Mouse (Mus musculus) lung, embryonic 16.5 days (tissue): ENCODE results near the gene Vcan. TPM values are rescaled to one million over a fixed set of nuclear protein-coding genes. Genes with fewer than 3 reads are reported as not detected.

Experiments
- ATAC-seq: fragments of 200-750 bp; cut with Nextera tagmentation; 2 replicates; pipeline ENCODE4 v1.8.0; 2017; ENCODE audit warnings: low read depth, mild to moderate bottlenecking, moderate library complexity
- H3K27ac ChIP-seq: fragments of 300-500 bp; sonication (generic); 2 replicates; pipeline ENCODE4 v1.5.1; 2014; ENCODE audit warnings: mild to moderate bottlenecking, control low read depth, low read length
- H3K27me3 ChIP-seq: fragments of 300-500 bp; sonication (generic); 2 replicates; pipeline ENCODE4 v1.6.1; 2014; ENCODE audit warnings: low read depth, low read length, mixed read lengths; ENCODE audit not compliant: control insufficient read depth, insufficient read depth
- H3K36me3 ChIP-seq: fragments of 300-500 bp; sonication (generic); 2 replicates; pipeline ENCODE4 v1.6.1; 2014; ENCODE audit warnings: low read length; ENCODE audit not compliant: control insufficient read depth, insufficient read depth
- H3K4me1 ChIP-seq: fragments of 300-500 bp; sonication (generic); replicated peaks from 2 replicates; pipeline ENCODE4 v1.6.1; 2014; ENCODE audit warnings: low read length, mixed read lengths; ENCODE audit not compliant: control insufficient read depth, insufficient read depth
- H3K4me2 ChIP-seq: fragments of 300-500 bp; sonication (generic); 2 replicates; pipeline ENCODE4 v1.6.1; 2014; ENCODE audit warnings: low read depth, low read length, control low read depth
- H3K4me3 ChIP-seq: fragments of 300-500 bp; sonication (generic); 2 replicates; pipeline ENCODE4 v1.5.1; 2014; ENCODE audit warnings: mild to moderate bottlenecking, low read length, control low read depth
- H3K9ac ChIP-seq: fragments of 300-500 bp; sonication (generic); 2 replicates; pipeline ENCODE4 v1.6.1; 2014; ENCODE audit warnings: low read length, control low read depth
- H3K9me3 ChIP-seq: fragments of 300-500 bp; sonication (generic); 2 replicates; pipeline ENCODE4 v1.6.1; 2016; ENCODE audit warnings: low read length; ENCODE audit not compliant: control insufficient read depth
- WGBS: fragments of 180-500 bp; shearing (Covaris S2); extraction: QIAGEN DNeasy Blood & Tissue Kit; methylation state at CpG from one replicate; pipeline ENCODE4 v1.1.7; 2014; 5-methylcytosine and 5-hydroxymethylcytosine counted together
- polyA plus RNA-seq: library from polyadenylated mRNA; unstranded; fragments of >200 nt; fragmentation: Nextera tagmentation; extraction: Ambion mirVana; gene quantifications from 2 replicates; pipeline ENCODE4 v1.2.1, GENCODE M21; 2015

Vcan gene
- polyA plus RNA-seq, 1 experiment from 2014 or later = 46.4 TPM

GRCm38 (mm10) chr13:89699998-89700555 lies 42.2 kb downstream of the Vcan start:
- Histone ChIP-seq H3K4me2 (no peak overlapping the region), H3K9me3 (no peaks in the 10 kb centered on the region), H3K4me3 (no peak overlapping the region), H3K4me1 (no peaks in the 10 kb centered on the region), H3K27ac (no peak overlapping the region), H3K36me3 (peaks cover 20% of the 10 kb centered on the region), H3K9ac (no peak overlapping the region), H3K27me3 (no peaks in the 10 kb centered on the region)
- no peak for ATAC-seq
- 68% methylated on average over 2 of the region's 2 CpGs for WGBS

- Histone ChIP-seq H3K9me3 (no peaks in the 10 kb centered on the region), H3K4me2 (no peak overlapping the region), H3K27me3 (no peaks in the 10 kb centered on the region), H3K4me3 (no peak overlapping the region), H3K9ac (no peak overlapping the region), H3K27ac (no peak overlapping the region), H3K36me3 (peaks cover 20% of the 10 kb centered on the region), H3K4me1 (no peaks in the 10 kb centered on the region)
- 91% methylated on average over 1 of the region's 1 CpGs for WGBS
- ATAC-seq = no peak
Observed at GRCm38 (mm10) chr13:89692597-89692996, 49.7 kb downstream of the Vcan start.

GRCm38 (mm10) chr13:89683490-89683889 lies 58.8 kb downstream of the Vcan start:
- Histone ChIP-seq H3K4me2 (no peak overlapping the region), H3K9me3 (no peaks in the 10 kb centered on the region), H3K9ac (no peak overlapping the region), H3K27ac (no peak overlapping the region), H3K4me3 (no peak overlapping the region), H3K4me1 (no peaks in the 10 kb centered on the region), H3K36me3 (peaks cover 15% of the 10 kb centered on the region; the same call in 1 of the 2 replicates), H3K27me3 (no peaks in the 10 kb centered on the region)
- 84% methylated on average over 3 of the region's 3 CpGs for WGBS
- ATAC-seq = no peak

- Histone ChIP-seq H3K9ac (no peak overlapping the region), H3K27me3 (no peaks in the 10 kb centered on the region), H3K4me3 (no peak overlapping the region), H3K4me1 (no peaks in the 10 kb centered on the region), H3K4me2 (no peak overlapping the region), H3K27ac (no peak overlapping the region), H3K9me3 (no peaks in the 10 kb centered on the region), H3K36me3 (peaks cover 17% of the 10 kb centered on the region)
- no peak for ATAC-seq
- 71% methylated on average over 7 of the region's 7 CpGs for WGBS
Observed at GRCm38 (mm10) chr13:89682254-89682653, 60.1 kb downstream of the Vcan start.

- H3K4me3 ChIP-seq = no peak overlapping the region
- WGBS = 87% methylated on average over 6 of the region's 6 CpGs
- no peak overlapping the region for H3K9ac ChIP-seq
- H3K9me3 ChIP-seq = no peaks in the 10 kb centered on the region
- H3K4me2 ChIP-seq = no peak overlapping the region
- ATAC-seq = no peak
- H3K27ac ChIP-seq = no peak overlapping the region
- no peaks in the 10 kb centered on the region for H3K4me1 ChIP-seq
- no peaks in the 10 kb centered on the region for H3K27me3 ChIP-seq
- H3K36me3 ChIP-seq = peaks cover 17% of the 10 kb centered on the region
Observed at GRCm38 (mm10) chr13:89679756-89680155, 62.6 kb downstream of the Vcan start.

GRCm38 (mm10) chr13:89670505-89670904 lies 71.8 kb downstream of the Vcan start:
- Histone ChIP-seq H3K27me3 (no peaks in the 10 kb centered on the region), H3K4me3 (no peak overlapping the region), H3K9ac (no peak overlapping the region), H3K4me1 (no peaks in the 10 kb centered on the region; the same call in 1 of the 2 replicates), H3K27ac (no peak overlapping the region), H3K4me2 (no peak overlapping the region), H3K36me3 (peaks cover 10% of the 10 kb centered on the region), H3K9me3 (no peaks in the 10 kb centered on the region)
- ATAC-seq = no peak
- WGBS = 66% methylated on average over 3 of the region's 3 CpGs

- Histone ChIP-seq H3K4me2 (no peak overlapping the region), H3K27me3 (no peaks in the 10 kb centered on the region), H3K9me3 (no peaks in the 10 kb centered on the region), H3K4me3 (no peak overlapping the region), H3K9ac (no peak overlapping the region), H3K27ac (no peak overlapping the region), H3K36me3 (peaks cover 7% of the 10 kb centered on the region), H3K4me1 (no peaks in the 10 kb centered on the region; the same call in 1 of the 2 replicates)
- no peak for ATAC-seq
- 46% methylated on average over 10 of the region's 10 CpGs for WGBS
Observed at GRCm38 (mm10) chr13:89668981-89669880, 73.1 kb downstream of the Vcan start.

GRCm38 (mm10) chr13:89668069-89668468 lies 74.2 kb downstream of the Vcan start:
- Histone ChIP-seq H3K27ac (no peak overlapping the region), H3K9ac (no peak overlapping the region), H3K4me3 (no peak overlapping the region), H3K9me3 (no peaks in the 10 kb centered on the region), H3K4me1 (no peaks in the 10 kb centered on the region; the same call in 1 of the 2 replicates), H3K36me3 (peaks cover 10% of the 10 kb centered on the region), H3K4me2 (no peak overlapping the region), H3K27me3 (no peaks in the 10 kb centered on the region)
- 62% methylated on average over 1 of the region's 1 CpGs for WGBS
- ATAC-seq = no peak

GRCm38 (mm10) chr13:89661688-89662087 lies 80.6 kb downstream of the Vcan start:
- no peak for ATAC-seq
- 65% methylated on average over 2 of the region's 2 CpGs for WGBS
- no peaks in the 10 kb centered on the region for H3K9me3 ChIP-seq
- H3K4me1 ChIP-seq = no peaks in the 10 kb centered on the region
- no peak overlapping the region for H3K4me2 ChIP-seq
- no peak overlapping the region for H3K27ac ChIP-seq
- H3K9ac ChIP-seq = no peak overlapping the region
- peaks cover 7% of the 10 kb centered on the region; the same call in 1 of the 2 replicates for H3K36me3 ChIP-seq
- H3K4me3 ChIP-seq = no peak overlapping the region
- no peaks in the 10 kb centered on the region for H3K27me3 ChIP-seq
